Mouse (Mus musculus) kidney, embryonic 14.5 days (tissue): ENCODE measurements at regions not wholly inside any gene's neighbourhood (a gene's known extent, or its start where the extent isn't known, plus 50 kb on each side); places are given as distances from the start of the nearest gene placed in this dataset.

ENCODE experiments used
- ATAC-seq: fragments of 200-750 bp; cut with Nextera tagmentation; 2 replicates; pipeline ENCODE4 v1.8.0; 2017; ENCODE audit warnings: moderate number of reproducible peaks, mild to moderate bottlenecking, moderate TSS enrichment, moderate library complexity; ENCODE audit not compliant: low FRiP score, low TSS enrichment
- H3K27ac ChIP-seq: fragments of 300-500 bp; sonication (generic); 2 replicates; pipeline ENCODE4 v1.5.1; 2014; ENCODE audit warnings: low read depth, mild to moderate bottlenecking, low read length, moderate library complexity, mixed read lengths
- H3K27me3 ChIP-seq: fragments of 300-500 bp; sonication (generic); 2 replicates; pipeline ENCODE4 v1.6.1; 2014; ENCODE audit warnings: mild to moderate bottlenecking, low read length; ENCODE audit not compliant: control insufficient read depth, insufficient read depth
- H3K36me3 ChIP-seq: fragments of 300-500 bp; sonication (generic); 2 replicates; pipeline ENCODE4 v1.6.1; 2014; ENCODE audit warnings: low read length, mixed read lengths; ENCODE audit not compliant: control insufficient read depth, insufficient read depth
- H3K4me1 ChIP-seq: fragments of 300-500 bp; sonication (generic); 2 replicates; pipeline ENCODE4 v1.6.1; 2014; ENCODE audit warnings: low read length, mixed read lengths; ENCODE audit not compliant: control insufficient read depth, insufficient read depth
- H3K4me2 ChIP-seq: fragments of 300-500 bp; sonication (generic); replicated peaks from 2 replicates; pipeline ENCODE4 v1.6.1; 2014; ENCODE audit warnings: low read depth, mild to moderate bottlenecking, low read length
- H3K4me3 ChIP-seq: fragments of 300-500 bp; sonication (generic); 2 replicates; pipeline ENCODE4 v1.5.1; 2014; ENCODE audit warnings: mild to moderate bottlenecking, low read length
- H3K9ac ChIP-seq: fragments of 300-500 bp; sonication (generic); 2 replicates; pipeline ENCODE4 v1.6.1; 2014; ENCODE audit warnings: low read depth, mild to moderate bottlenecking, low read length, moderate library complexity
- H3K9me3 ChIP-seq: fragments of 300-500 bp; sonication (generic); 2 replicates; pipeline ENCODE4 v1.6.1; 2016; ENCODE audit warnings: low read length; ENCODE audit not compliant: control insufficient read depth
- WGBS: fragments of 180-500 bp; shearing (Covaris S2); extraction: QIAGEN DNeasy Blood & Tissue Kit; methylation state at CpG from one replicate; pipeline ENCODE4 v1.1.7; 2014; 5-methylcytosine and 5-hydroxymethylcytosine counted together

- 75% methylated on average over 2 of the region's 2 CpGs for WGBS
- Histone ChIP-seq H3K9ac (no peak overlapping the region), H3K36me3 (no peaks in the 10 kb centered on the region), H3K9me3 (no peaks in the 10 kb centered on the region), H3K27me3 (no peaks in the 10 kb centered on the region), H3K27ac (no peak overlapping the region), H3K4me1 (no peaks in the 10 kb centered on the region), H3K4me3 (no peak overlapping the region), H3K4me2 (no peak overlapping the region)
- no peak for ATAC-seq
Observed at GRCm38 (mm10) chr16:77684521-77684920, 82.6 kb upstream of the Gm11146 start.

- Histone ChIP-seq H3K4me3 (no peak overlapping the region), H3K9me3 (no peaks in the 10 kb centered on the region), H3K4me2 (no peak overlapping the region), H3K36me3 (no peaks in the 10 kb centered on the region), H3K27me3 (no peaks in the 10 kb centered on the region), H3K27ac (no peak overlapping the region), H3K4me1 (no peaks in the 10 kb centered on the region), H3K9ac (no peak overlapping the region)
- 84% methylated on average over 2 of the region's 2 CpGs for WGBS
- no peak for ATAC-seq
Observed at GRCm38 (mm10) chr16:77679234-77679633, 77.3 kb upstream of the Gm11146 start.

- Histone ChIP-seq H3K36me3 (no peaks in the 10 kb centered on the region), H3K9ac (no peak overlapping the region), H3K27ac (no peak overlapping the region), H3K4me3 (no peak overlapping the region), H3K27me3 (no peaks in the 10 kb centered on the region), H3K4me2 (no peak overlapping the region), H3K9me3 (no peaks in the 10 kb centered on the region), H3K4me1 (no peaks in the 10 kb centered on the region)
- no peak for ATAC-seq
- 94% methylated on average over 2 of the region's 2 CpGs for WGBS
Observed at GRCm38 (mm10) chr16:77676805-77677204, 74.9 kb upstream of the Gm11146 start.

- H3K4me1 ChIP-seq, result no peaks in the 10 kb centered on the region
- H3K9ac ChIP-seq, result no peak overlapping the region
- H3K4me3 ChIP-seq, result no peak overlapping the region
- ATAC-seq, result no peak
- 55% methylated on average over 6 of the region's 6 CpGs for WGBS
- H3K36me3 ChIP-seq, result no peaks in the 10 kb centered on the region
- H3K4me2 ChIP-seq, result no peak overlapping the region
- H3K9me3 ChIP-seq, result no peaks in the 10 kb centered on the region
- no peaks in the 10 kb centered on the region for H3K27me3 ChIP-seq
- no peak overlapping the region for H3K27ac ChIP-seq
Observed at GRCm38 (mm10) chr16:77675885-77676597, 74.1 kb upstream of the Gm11146 start.

GRCm38 (mm10) chr16:77671253-77671652 lies 69.4 kb upstream of the Gm11146 start:
- no peak overlapping the region for H3K4me3 ChIP-seq
- no peaks in the 10 kb centered on the region for H3K4me1 ChIP-seq
- no peaks in the 10 kb centered on the region for H3K27me3 ChIP-seq
- H3K9me3 ChIP-seq, result no peaks in the 10 kb centered on the region
- no peak overlapping the region for H3K27ac ChIP-seq
- 92% methylated on average over 2 of the region's 2 CpGs for WGBS
- H3K4me2 ChIP-seq, result no peak overlapping the region
- H3K9ac ChIP-seq, result no peak overlapping the region
- H3K36me3 ChIP-seq, result no peaks in the 10 kb centered on the region
- ATAC-seq, result no peak

GRCm38 (mm10) chr16:77665781-77666180 lies 63.9 kb upstream of the Gm11146 start:
- Histone ChIP-seq H3K4me2 (no peak overlapping the region), H3K27me3 (no peaks in the 10 kb centered on the region), H3K4me3 (no peak overlapping the region), H3K27ac (no peak overlapping the region), H3K36me3 (no peaks in the 10 kb centered on the region), H3K4me1 (peaks cover 4% of the 10 kb centered on the region; the same call in 1 of the 2 replicates), H3K9ac (no peak overlapping the region), H3K9me3 (no peaks in the 10 kb centered on the region)
- WGBS, result 87% methylated on average over 4 of the region's 4 CpGs
- no peak for ATAC-seq

GRCm38 (mm10) chr16:77662107-77662518 lies 60.2 kb upstream of the Gm11146 start:
- WGBS, result 13% methylated on average over 4 of the region's 4 CpGs
- Histone ChIP-seq H3K9ac (no peak overlapping the region), H3K36me3 (no peaks in the 10 kb centered on the region), H3K27me3 (no peaks in the 10 kb centered on the region), H3K4me2 (no peak overlapping the region), H3K4me3 (no peak overlapping the region), H3K9me3 (no peaks in the 10 kb centered on the region), H3K27ac (no peak overlapping the region), H3K4me1 (peaks cover 4% of the 10 kb centered on the region; the same call in 1 of the 2 replicates)
- ATAC-seq, result peak; percentile 95; the same call in 1 of the 2 replicates

GRCm38 (mm10) chr16:77653306-77653705 lies 51.4 kb upstream of the Gm11146 start:
- Histone ChIP-seq H3K4me2 (no peak overlapping the region), H3K4me3 (no peak overlapping the region), H3K4me1 (no peaks in the 10 kb centered on the region), H3K9ac (no peak overlapping the region), H3K27ac (no peak overlapping the region), H3K9me3 (no peaks in the 10 kb centered on the region), H3K27me3 (no peaks in the 10 kb centered on the region), H3K36me3 (no peaks in the 10 kb centered on the region)
- 27% methylated on average over 3 of the region's 3 CpGs for WGBS
- peak; percentile 87 for ATAC-seq
